ENCODE assay signal across 9 mouse cellular contexts in genomic region chr11:115277604-115277975, GRCm38 (mm10). TPM values are rescaled to one million over a fixed set of nuclear protein-coding genes. Genes with fewer than 3 reads are reported as not detected.
DNase-seq lines count a peak whose midpoint lies in the region; ATAC-seq lines count a peak whose summit lies in the region.
"Had no signal": no experiment of that assay in that cellular context is flagged by ENCODE, and none has a peak within 500 bp of the region (broad histone marks: within the 10 kb centered on the region; RNA-seq: fewer than 3 reads in every experiment).

No protein-coding gene starts in this region.

- 19% methylated on average over 7 of the region's 7 CpGs for WGBS in kidney, embryonic 16.5 days
- WGBS in hindbrain, embryonic 16.5 days, result 22% methylated on average over 7 of the region's 7 CpGs
- WGBS in midbrain, embryonic 16.5 days, result 22% methylated on average over 7 of the region's 7 CpGs

- no peaks in the 10 kb centered on the region for H3K27me3 ChIP-seq in kidney, embryonic 16.5 days (ENCODE audit: insufficient read depth, low read length)
- H3K27me3 ChIP-seq in hindbrain, embryonic 16.5 days (replicated peaks; ENCODE audit: control insufficient read depth, insufficient read depth, low read length), result no peaks in the 10 kb centered on the region
- H3K27me3 ChIP-seq in midbrain, embryonic 16.5 days (ENCODE audit: control insufficient read depth, insufficient read depth, low read depth, low read length), result no peaks in the 10 kb centered on the region

- no peaks in the 10 kb centered on the region for H3K9me3 ChIP-seq in kidney, embryonic 16.5 days (ENCODE audit: low read length)
- H3K9me3 ChIP-seq in hindbrain, embryonic 16.5 days (ENCODE audit: control insufficient read depth, low read length), result no peaks in the 10 kb centered on the region
- no peaks in the 10 kb centered on the region for H3K9me3 ChIP-seq in midbrain, embryonic 16.5 days (replicated peaks; ENCODE audit: control insufficient read depth, low read length, poor library complexity, severe bottlenecking)

- no peak for ATAC-seq in kidney, embryonic 16.5 days (ENCODE audit: low FRiP score, low TSS enrichment)
- ATAC-seq in hindbrain, embryonic 16.5 days, result no peak
- no peak for ATAC-seq in midbrain, embryonic 16.5 days
- no peak for ATAC-seq in activated CD4-positive, CD25-positive, alpha-beta regulatory T cell, adult 4 months
- ATAC-seq in frontal cortex, adult (ENCODE audit: low TSS enrichment), result no peak

- peaks cover 15% of the 10 kb centered on the region; the same call in 1 of the 2 replicates for H3K4me1 ChIP-seq in kidney, embryonic 16.5 days (ENCODE audit: insufficient read depth, low read length)
- peaks cover 3% of the 10 kb centered on the region; the same call in 1 of the 2 replicates for H3K4me1 ChIP-seq in brown adipose tissue, adult 24 weeks (ENCODE audit: control insufficient read depth, insufficient read depth, insufficient read length, low read length)
- peaks cover 20% of the 10 kb centered on the region for H3K4me1 ChIP-seq in hindbrain, embryonic 16.5 days (ENCODE audit: control insufficient read depth, insufficient read depth, low read depth, low read length)
- peaks cover 23% of the 10 kb centered on the region for H3K4me1 ChIP-seq in midbrain, embryonic 16.5 days (ENCODE audit: control insufficient read depth, insufficient read depth, low read length)

- H3K27ac ChIP-seq in kidney, embryonic 16.5 days (ENCODE audit: low read length), result peak overlapping the region; percentile 80
- H3K27ac ChIP-seq in brown adipose tissue, adult 24 weeks (replicated peaks; ENCODE audit: low read depth, low read length), result peak overlapping the region; percentile 93
- H3K27ac ChIP-seq in hindbrain, embryonic 16.5 days (ENCODE audit: low read depth, low read length), result peak overlapping the region; percentile 84
- H3K27ac ChIP-seq in midbrain, embryonic 16.5 days (ENCODE audit: low read length), result peak overlapping the region; percentile 88

- no peaks in the 10 kb centered on the region for H3K36me3 ChIP-seq in kidney, embryonic 16.5 days (ENCODE audit: insufficient read depth, low read length)
- no peaks in the 10 kb centered on the region for H3K36me3 ChIP-seq in hindbrain, embryonic 16.5 days (ENCODE audit: control insufficient read depth, insufficient read depth, low read length)
- no peaks in the 10 kb centered on the region for H3K36me3 ChIP-seq in midbrain, embryonic 16.5 days (ENCODE audit: control insufficient read depth, insufficient read depth, low read length)

- peak overlapping the region; percentile 73 for H3K9ac ChIP-seq in kidney, embryonic 16.5 days (replicated peaks; ENCODE audit: low read length)
- peak overlapping the region; percentile 76 for H3K9ac ChIP-seq in hindbrain, embryonic 16.5 days (ENCODE audit: low read depth, low read length)
- peak overlapping the region; percentile 71 for H3K9ac ChIP-seq in midbrain, embryonic 16.5 days (ENCODE audit: low read depth, low read length)

- no peak for DNase-seq in kidney, postnatal 14 days
- no peak for DNase-seq in adrenal gland, postnatal 4 days (ENCODE audit: low spot score in 2 of 2)

- H3K4me2 ChIP-seq in kidney, embryonic 16.5 days (replicated peaks; ENCODE audit: low read depth, low read length), result peak overlapping the region; percentile 65
- H3K4me2 ChIP-seq in hindbrain, embryonic 16.5 days (ENCODE audit: low read length), result peak overlapping the region; percentile 81
- H3K4me2 ChIP-seq in midbrain, embryonic 16.5 days (ENCODE audit: low read length), result peak overlapping the region; percentile 62

- peak overlapping the region; percentile 69 for H3K4me3 ChIP-seq in kidney, embryonic 16.5 days (ENCODE audit: low read length)
- peak overlapping the region; percentile 89 for H3K4me3 ChIP-seq in brown adipose tissue, adult 24 weeks (ENCODE audit: insufficient read depth, low read depth, low read length)
- H3K4me3 ChIP-seq in hindbrain, embryonic 16.5 days (ENCODE audit: low read length), result peak overlapping the region; percentile 73
- H3K4me3 ChIP-seq in midbrain, embryonic 16.5 days (ENCODE audit: low read depth, low read length), result peak overlapping the region; percentile 56

RNA-seq across cellular contexts. Expression of gene Fdxr, which starts 0.7 kb away (rescaled TPM):
- 20.0 and 23.6 TPM in 2 replicates for polyA plus RNA-seq in kidney, embryonic 16.5 days (2015; fragmentation: Nextera tagmentation; extraction: Ambion mirVana)
- 10.9 and 12.7 TPM in 2 replicates for polyA plus RNA-seq in brown adipose tissue, adult 24 weeks (2012; ENCODE audit: insufficient read depth, insufficient read length, missing spikeins)
- 21.2 and 22.5 TPM in 2 replicates for polyA plus RNA-seq in hindbrain, embryonic 16.5 days (2015; fragmentation: Nextera tagmentation; extraction: Ambion mirVana)
- 19.7 and 23.4 TPM in 2 replicates for polyA plus RNA-seq in midbrain, embryonic 16.5 days (2015; fragmentation: Nextera tagmentation; extraction: Ambion mirVana)
- 10 to 100 TPM; 18.4 to 26.6 TPM for polyA plus RNA-seq in activated CD4-positive, CD25-positive, alpha-beta regulatory T cell, adult 4 months (2017; shearing (Covaris generic))
- total RNA-seq in adrenal gland, postnatal 4 days (2021), result 100 to 1,000 TPM; 608 to 629 TPM

RNA-seq across cellular contexts. Expression of gene Grin2c, which starts 10.5 kb away (rescaled TPM):
- not detected in 2 replicates for polyA plus RNA-seq in kidney, embryonic 16.5 days (2015; fragmentation: Nextera tagmentation; extraction: Ambion mirVana)
- not detected in 2 replicates for polyA plus RNA-seq in brown adipose tissue, adult 24 weeks (2012; ENCODE audit: insufficient read depth, insufficient read length, missing spikeins)
- polyA plus RNA-seq in hindbrain, embryonic 16.5 days (2015; fragmentation: Nextera tagmentation; extraction: Ambion mirVana), result 0.60 and 0.72 TPM in 2 replicates
- polyA plus RNA-seq in midbrain, embryonic 16.5 days (2015; fragmentation: Nextera tagmentation; extraction: Ambion mirVana), result 0.18 and 0.31 TPM in 2 replicates
- not detected for polyA plus RNA-seq in activated CD4-positive, CD25-positive, alpha-beta regulatory T cell, adult 4 months (2017; shearing (Covaris generic))
- 1 to 10 TPM; 1.8 to 2.0 TPM for total RNA-seq in adrenal gland, postnatal 4 days (2021)
- polyA plus RNA-seq: gonadal fat pad, adult 2 months had no signal

RNA-seq across cellular contexts. Expression of gene Fads6, which starts 19.9 kb away (rescaled TPM):
- 0.40 and 0.42 TPM in 2 replicates for polyA plus RNA-seq in kidney, embryonic 16.5 days (2015; fragmentation: Nextera tagmentation; extraction: Ambion mirVana)
- polyA plus RNA-seq in brown adipose tissue, adult 24 weeks (2012; ENCODE audit: insufficient read depth, insufficient read length, missing spikeins), result 0.40 and 0.67 TPM in 2 replicates
- polyA plus RNA-seq in hindbrain, embryonic 16.5 days (2015; fragmentation: Nextera tagmentation; extraction: Ambion mirVana), result 1.4 and 2.0 TPM in 2 replicates
- 0.91 and 1.4 TPM in 2 replicates for polyA plus RNA-seq in midbrain, embryonic 16.5 days (2015; fragmentation: Nextera tagmentation; extraction: Ambion mirVana)
- under 1 TPM; 0.56 to 0.57 TPM for polyA plus RNA-seq in activated CD4-positive, CD25-positive, alpha-beta regulatory T cell, adult 4 months (2017; shearing (Covaris generic))
- total RNA-seq in adrenal gland, postnatal 4 days (2021), result 10 to 100 TPM; 26.0 to 31.3 TPM

RNA-seq across cellular contexts. Expression of gene Otop2, which starts 29.4 kb away (rescaled TPM):
- polyA plus RNA-seq in kidney, embryonic 16.5 days (2015; fragmentation: Nextera tagmentation; extraction: Ambion mirVana), result 0.64 TPM in 1 of 2 replicates, not detected in the other
- polyA plus RNA-seq in brown adipose tissue, adult 24 weeks (2012; ENCODE audit: insufficient read depth, insufficient read length, missing spikeins), result not detected in 2 replicates
- 0.06 and 0.18 TPM in 2 replicates for polyA plus RNA-seq in hindbrain, embryonic 16.5 days (2015; fragmentation: Nextera tagmentation; extraction: Ambion mirVana)
- 0.09 and 0.29 TPM in 2 replicates for polyA plus RNA-seq in midbrain, embryonic 16.5 days (2015; fragmentation: Nextera tagmentation; extraction: Ambion mirVana)
- polyA plus RNA-seq in activated CD4-positive, CD25-positive, alpha-beta regulatory T cell, adult 4 months (2017; shearing (Covaris generic)), result not detected
- not detected for total RNA-seq in adrenal gland, postnatal 4 days (2021)
- polyA plus RNA-seq: gonadal fat pad, adult 2 months had no signal

RNA-seq across cellular contexts. Expression of gene Ush1g, which starts 44.3 kb away (rescaled TPM):
- 0.05 TPM in 1 of 2 replicates, not detected in the other for polyA plus RNA-seq in kidney, embryonic 16.5 days (2015; fragmentation: Nextera tagmentation; extraction: Ambion mirVana)
- polyA plus RNA-seq in brown adipose tissue, adult 24 weeks (2012; ENCODE audit: insufficient read depth, insufficient read length, missing spikeins), result not detected in 2 replicates
- 0.16 and 0.25 TPM in 2 replicates for polyA plus RNA-seq in hindbrain, embryonic 16.5 days (2015; fragmentation: Nextera tagmentation; extraction: Ambion mirVana)
- polyA plus RNA-seq in midbrain, embryonic 16.5 days (2015; fragmentation: Nextera tagmentation; extraction: Ambion mirVana), result 0.10 and 0.20 TPM in 2 replicates
- not detected for polyA plus RNA-seq in activated CD4-positive, CD25-positive, alpha-beta regulatory T cell, adult 4 months (2017; shearing (Covaris generic))
- total RNA-seq in adrenal gland, postnatal 4 days (2021), result under 1 TPM; 0.73 to 0.84 TPM
- polyA plus RNA-seq: gonadal fat pad, adult 2 months had no signal
